Mouse (Mus musculus) thymus, postnatal 4 days (tissue): Measurements from ENCODE around the gene Trpm3.

Source experiments
- DNase-seq: peaks from one replicate; pipeline ENCODE4 v3.0.0; 2021

Trpm3 gene

GRCm38 (mm10) chr19:22308081-22308480, 169.2 kb downstream of the Trpm3 start:
- DNase-seq, result no peak

- DNase-seq, result no peak
Observed at GRCm38 (mm10) chr19:22317306-22317705, 178.5 kb downstream of the Trpm3 start.

GRCm38 (mm10) chr19:22326813-22327212, 188.0 kb downstream of the Trpm3 start:
- no peak for DNase-seq

GRCm38 (mm10) chr19:22327226-22327625, 188.4 kb downstream of the Trpm3 start:
- no peak for DNase-seq

GRCm38 (mm10) chr19:22336278-22336677, 197.4 kb downstream of the Trpm3 start:
- DNase-seq, result no peak

GRCm38 (mm10) chr19:22337468-22337867, 198.6 kb downstream of the Trpm3 start:
- no peak for DNase-seq

GRCm38 (mm10) chr19:22338927-22339326, 200.1 kb downstream of the Trpm3 start:
- no peak for DNase-seq

- DNase-seq, result no peak
Observed at GRCm38 (mm10) chr19:22354037-22354541, 215.2 kb downstream of the Trpm3 start.

- no peak for DNase-seq
Observed at GRCm38 (mm10) chr19:22386890-22387289, 248.0 kb downstream of the Trpm3 start.

GRCm38 (mm10) chr19:22394700-22395099, 255.9 kb downstream of the Trpm3 start:
- no peak for DNase-seq

GRCm38 (mm10) chr19:22404049-22404448, 265.2 kb downstream of the Trpm3 start:
- DNase-seq, result no peak

- DNase-seq, result no peak
Observed at GRCm38 (mm10) chr19:22418239-22418638, 279.4 kb downstream of the Trpm3 start.

GRCm38 (mm10) chr19:22437207-22437606, 298.4 kb downstream of the Trpm3 start:
- no peak for DNase-seq

GRCm38 (mm10) chr19:22447418-22448339, 308.8 kb downstream of the Trpm3 start:
- DNase-seq, result no peak

GRCm38 (mm10) chr19:22448340-22449288, 309.8 kb downstream of the Trpm3 start:
- no peak for DNase-seq

- no peak for DNase-seq
Observed at GRCm38 (mm10) chr19:22451290-22451689, 312.4 kb downstream of the Trpm3 start.

GRCm38 (mm10) chr19:22456935-22457334, 318.1 kb downstream of the Trpm3 start:
- DNase-seq, result no peak

- DNase-seq, result no peak
Observed at GRCm38 (mm10) chr19:22462043-22462442, 323.2 kb downstream of the Trpm3 start.

GRCm38 (mm10) chr19:22463506-22463905, 324.7 kb downstream of the Trpm3 start:
- DNase-seq, result no peak

- no peak for DNase-seq
Observed at GRCm38 (mm10) chr19:22469608-22470007, 330.8 kb downstream of the Trpm3 start.

GRCm38 (mm10) chr19:22473030-22473712, 334.3 kb downstream of the Trpm3 start:
- no peak for DNase-seq

- no peak for DNase-seq
Observed at GRCm38 (mm10) chr19:22478295-22478989, 339.6 kb downstream of the Trpm3 start.
